Mouse (Mus musculus) frontal cortex, adult (tissue): ENCODE data around the gene Ralgps2.

Experiments
- ATAC-seq: cut with Nextera tagmentation; 2 replicates; pipeline ENCODE4 v1.9.2; 2017; ENCODE audit warnings: mild to moderate bottlenecking, moderate library complexity, mixed read lengths; ENCODE audit not compliant: low TSS enrichment

Ralgps2 gene

DNA sequence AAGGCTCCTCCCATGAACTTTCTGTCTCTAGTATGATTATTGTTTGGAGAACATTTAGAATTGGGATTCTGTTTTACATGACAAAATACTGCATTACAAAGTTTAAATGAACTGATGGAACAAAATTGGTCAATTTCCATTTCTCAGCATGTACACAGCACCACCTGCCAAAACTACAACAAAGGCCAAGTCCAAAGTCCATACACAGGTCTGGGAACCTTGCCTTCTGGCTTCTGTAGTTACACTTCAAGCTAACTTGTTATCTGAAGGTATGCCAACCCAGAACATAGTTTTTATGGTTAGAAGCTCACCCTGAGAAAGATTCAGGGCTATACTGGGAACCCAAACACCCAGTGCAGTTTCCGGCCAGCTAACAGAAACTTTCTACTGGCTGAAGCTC lies 120.2 kb downstream of the Ralgps2 start:
- ATAC-seq, result no peak

DNA sequence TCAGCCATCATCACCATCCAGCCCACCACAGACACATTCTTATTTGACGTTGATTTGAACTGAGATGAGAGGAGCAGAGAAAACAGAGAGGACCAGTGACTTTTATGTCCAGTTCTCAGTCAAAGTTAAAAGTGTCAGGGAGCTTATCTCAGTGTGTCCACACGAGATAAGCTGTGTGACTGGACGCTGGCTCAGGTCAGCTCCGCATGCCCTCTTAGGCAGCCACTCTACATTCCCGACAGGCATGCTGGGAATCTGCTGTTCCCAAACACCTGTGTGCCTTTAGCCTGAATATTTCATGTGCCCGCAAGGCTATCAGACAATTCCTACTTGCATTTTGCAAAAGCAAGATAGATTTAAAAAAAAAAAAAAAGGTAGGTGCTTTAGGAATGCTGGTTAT lies 125.9 kb downstream of the Ralgps2 start:
- no peak for ATAC-seq

DNA sequence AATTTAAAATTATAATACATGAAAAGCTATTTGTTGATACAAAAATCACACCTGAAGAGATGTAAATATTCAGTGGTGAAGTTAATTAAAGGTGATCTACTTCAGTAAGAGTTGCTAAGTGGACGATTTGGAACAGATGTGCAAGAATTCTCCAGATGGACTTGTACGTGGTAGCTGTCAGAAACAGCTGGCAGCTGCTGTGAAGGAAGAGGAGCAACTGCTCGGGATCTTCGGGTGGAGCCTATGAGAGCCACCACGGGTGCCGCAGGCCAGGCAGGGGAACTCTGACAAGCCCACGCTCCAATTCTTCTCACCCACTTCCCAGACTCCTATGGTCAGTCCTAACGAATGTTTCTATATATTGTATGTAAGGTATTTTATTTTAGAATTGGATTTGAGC lies 126.7 kb downstream of the Ralgps2 start:
- no peak for ATAC-seq

GRCm38 (mm10) chr1:156811928-156812327 lies 127.5 kb downstream of the Ralgps2 start:
- peak; percentile 38; the same call in 1 of the 2 replicates for ATAC-seq

DNA sequence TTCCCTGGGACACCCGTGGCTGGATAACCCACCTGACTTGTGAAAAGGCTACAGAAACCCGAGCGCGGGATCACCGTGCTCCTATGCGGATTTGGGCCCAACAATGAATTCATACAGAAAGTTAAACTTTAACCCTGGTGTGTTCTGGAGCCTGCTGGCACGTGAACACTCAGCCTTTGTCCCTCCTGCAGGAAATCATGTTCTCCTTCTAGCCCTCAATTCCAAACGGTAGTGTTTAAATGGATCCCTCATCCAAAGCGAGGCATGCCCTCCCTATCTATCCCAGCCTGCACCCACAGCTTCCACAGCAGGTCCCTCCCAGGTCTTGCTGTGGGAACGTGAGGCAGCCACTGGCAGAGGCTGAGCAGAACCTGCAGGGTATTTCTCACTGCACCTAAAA lies 131.1 kb downstream of the Ralgps2 start:
- peak; percentile 79 for ATAC-seq

DNA sequence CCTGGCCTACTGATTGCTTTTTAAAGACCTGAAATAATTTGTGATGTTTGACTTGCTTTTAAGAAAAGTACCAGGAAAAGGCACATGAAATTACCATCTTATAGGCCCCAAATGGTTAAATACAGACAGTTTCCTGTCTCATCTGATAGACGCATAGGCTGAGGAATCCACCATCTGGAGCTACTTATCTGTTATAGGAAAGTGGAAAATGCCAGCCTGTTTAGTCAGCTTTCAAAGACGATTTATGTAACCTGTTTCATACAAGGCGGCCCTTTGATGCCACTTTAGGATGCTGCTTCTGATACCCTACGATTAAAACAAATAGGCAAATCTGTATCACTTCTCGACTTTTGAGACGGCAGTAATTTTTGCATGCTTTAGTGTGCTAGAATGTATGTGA lies 138.2 kb downstream of the Ralgps2 start:
- peak; percentile 85 for ATAC-seq

DNA sequence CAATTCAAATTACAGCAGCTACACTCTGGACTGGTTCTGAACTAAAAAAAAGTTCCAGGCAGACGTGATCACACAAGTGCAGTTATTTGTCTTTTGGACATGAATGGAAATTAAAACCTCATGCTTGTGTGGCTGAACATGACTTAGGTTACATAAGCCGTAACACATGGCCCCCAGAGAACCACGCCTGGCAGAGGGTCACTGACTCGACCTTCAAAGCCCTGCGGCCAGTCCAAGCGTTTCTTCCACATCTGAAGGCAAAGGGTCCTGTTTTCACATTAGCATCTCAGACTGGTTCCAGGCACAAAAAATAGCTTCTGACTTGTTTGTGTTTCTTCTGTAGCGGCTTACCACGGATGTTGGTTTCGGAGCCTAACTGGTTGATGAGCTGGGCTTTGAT lies 143.2 kb downstream of the Ralgps2 start:
- no peak for ATAC-seq

- ATAC-seq, result no peak
These were observed 149.5 kb downstream of the Ralgps2 start for GRCm38 (mm10) chr1:156789844-156790490.

GRCm38 (mm10) chr1:156787164-156787863 lies 152.1 kb downstream of the Ralgps2 start:
- ATAC-seq, result no peak

DNA sequence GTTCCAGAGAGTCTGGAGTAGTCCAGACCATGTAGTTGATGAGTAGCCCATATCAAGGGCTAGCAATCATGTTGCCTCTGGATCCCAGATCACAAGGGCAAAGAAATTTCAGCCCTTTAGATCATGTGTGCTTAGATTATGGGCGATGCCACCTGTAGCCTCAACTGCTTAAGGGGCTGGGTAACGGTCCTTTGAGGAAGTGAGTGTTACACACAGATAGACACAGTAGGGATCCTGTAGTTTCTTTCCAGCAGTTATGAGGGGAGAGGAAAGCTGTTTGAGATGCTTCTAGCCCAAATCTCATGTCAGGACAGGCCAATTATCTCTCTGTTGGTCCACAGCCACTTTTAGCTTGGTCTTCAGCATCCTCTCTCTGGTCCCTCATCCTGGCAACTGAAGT lies 153.4 kb downstream of the Ralgps2 start:
- ATAC-seq, result no peak

- ATAC-seq, result no peak
These were observed 154.5 kb downstream of the Ralgps2 start for GRCm38 (mm10) chr1:156784974-156785373.

GRCm38 (mm10) chr1:156784116-156784515 lies 155.3 kb downstream of the Ralgps2 start:
- ATAC-seq, result no peak

- ATAC-seq, result no peak
These were observed 157.2 kb downstream of the Ralgps2 start for GRCm38 (mm10) chr1:156781971-156782850.

GRCm38 (mm10) chr1:156781076-156781741 lies 158.2 kb downstream of the Ralgps2 start:
- ATAC-seq, result peak; percentile 23; the same call in 1 of the 2 replicates

- ATAC-seq, result no peak
These were observed 159.0 kb downstream of the Ralgps2 start for GRCm38 (mm10) chr1:156780234-156781005.

- no peak for ATAC-seq
These were observed 159.8 kb downstream of the Ralgps2 start for GRCm38 (mm10) chr1:156779595-156779994.

GRCm38 (mm10) chr1:156778977-156779376 lies 160.4 kb downstream of the Ralgps2 start:
- ATAC-seq, result no peak

DNA sequence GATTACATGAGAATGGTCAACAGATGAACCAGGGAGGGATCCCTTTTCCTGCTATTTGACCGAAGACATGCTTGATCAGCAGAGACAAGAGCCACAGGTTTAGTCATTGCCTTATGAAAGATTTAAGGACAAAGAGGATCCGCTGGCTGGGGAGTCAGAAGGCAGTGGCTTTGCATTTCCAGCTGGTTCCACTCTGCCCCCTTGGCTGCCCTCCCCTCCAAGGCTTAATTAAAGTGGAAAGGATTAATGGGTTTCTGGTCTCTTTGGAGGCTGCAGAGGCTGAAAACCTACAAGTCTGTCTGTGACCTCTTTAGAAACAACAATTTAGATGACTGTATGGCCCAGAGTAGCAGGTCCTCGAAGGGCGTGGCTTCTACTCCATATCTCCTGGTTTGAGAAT lies 161.5 kb downstream of the Ralgps2 start:
- ATAC-seq, result no peak

DNA sequence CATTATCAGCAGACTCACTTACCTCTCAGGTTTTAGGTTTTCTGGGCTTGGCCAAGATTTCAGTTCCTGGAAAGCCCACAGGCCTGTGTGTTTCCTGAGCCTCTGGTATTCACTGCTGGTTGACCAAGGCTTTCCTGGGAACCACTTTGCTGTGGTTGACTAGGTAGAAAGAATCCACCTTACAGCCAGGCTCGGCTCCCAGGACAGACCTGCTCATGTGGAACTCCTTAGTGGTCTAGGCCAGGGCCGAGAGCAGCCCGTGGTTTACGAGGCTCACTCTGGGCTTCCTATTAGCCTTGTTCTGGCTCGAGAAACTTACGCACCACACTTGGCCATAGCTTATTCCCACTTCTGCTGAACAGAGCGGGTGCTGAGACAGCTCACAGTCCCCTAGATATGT lies 163.4 kb downstream of the Ralgps2 start:
- no peak for ATAC-seq

- no peak for ATAC-seq
These were observed 164.2 kb downstream of the Ralgps2 start for GRCm38 (mm10) chr1:156775190-156775589.

GRCm38 (mm10) chr1:156770845-156771244 lies 168.6 kb downstream of the Ralgps2 start:
- no peak for ATAC-seq
